Mouse (Mus musculus) midbrain, embryonic 16.5 days (tissue): ENCODE data around the gene Bysl. TPM values are rescaled to one million over a fixed set of nuclear protein-coding genes. Genes with fewer than 3 reads are reported as not detected.

Experiments
- polyA plus RNA-seq: library from polyadenylated mRNA; unstranded; fragments of >200 nt; fragmentation: Nextera tagmentation; extraction: Ambion mirVana; gene quantifications from 2 replicates; pipeline ENCODE4 v1.2.1, GENCODE M21; 2015

Gene Bysl
- polyA plus RNA-seq, 1 experiment from 2014 or later, result 40.7 TPM

Other genes with a start within 250 kb of the Bysl start
- 63.6 and 67.6 TPM in 2 replicates for gene Mrps10, start 242.6 kb downstream of the Bysl start, polyA plus RNA-seq
- 0.33 and 0.37 TPM in 2 replicates for gene Guca1b, start 226.1 kb downstream of the Bysl start, polyA plus RNA-seq
- gene Guca1a, start 210.9 kb downstream of the Bysl start, polyA plus RNA-seq, result 0.29 and 0.50 TPM in 2 replicates
- 0.09 and 0.17 TPM in 2 replicates for gene AI661453, start 174.9 kb downstream of the Bysl start, polyA plus RNA-seq
- gene 1700001C19Rik, start 174.1 kb downstream of the Bysl start, polyA plus RNA-seq, result 0.46 and 0.50 TPM in 2 replicates
- gene Taf8, start 109.2 kb downstream of the Bysl start, polyA plus RNA-seq, result 19.8 and 20.8 TPM in 2 replicates
- gene Ccnd3, start 106.4 kb downstream of the Bysl start, polyA plus RNA-seq, result 58.4 and 61.4 TPM in 2 replicates
- 47.0 and 47.7 TPM in 2 replicates for gene Med20, start 90 bp upstream of the Bysl start, polyA plus RNA-seq
- 1.3 and 2.0 TPM in 2 replicates for gene Gm20517, start 97 bp upstream of the Bysl start, polyA plus RNA-seq
- gene Usp49, start 19.2 kb upstream of the Bysl start, polyA plus RNA-seq, result 5.3 and 7.3 TPM in 2 replicates
- 252 and 268 TPM in 2 replicates for gene Tomm6, start 76.9 kb upstream of the Bysl start, polyA plus RNA-seq
- 46.0 and 54.1 TPM in 2 replicates for gene Frs3, start 77.5 kb upstream of the Bysl start, polyA plus RNA-seq
- 0.88 and 0.92 TPM in 2 replicates for gene Gm21981, start 83.0 kb upstream of the Bysl start, polyA plus RNA-seq
- gene Prickle4, start 83.2 kb upstream of the Bysl start, polyA plus RNA-seq, result 0.77 and 2.4 TPM in 2 replicates
- 0.13 TPM in 1 of 2 replicates, not detected in the other for gene Pgc, start 115.3 kb upstream of the Bysl start, polyA plus RNA-seq
- gene Tfeb, start 125.5 kb upstream of the Bysl start, polyA plus RNA-seq, result 2.9 and 3.0 TPM in 2 replicates
- 2.4 and 2.9 TPM in 2 replicates for gene Mdfi, start 223.2 kb upstream of the Bysl start, polyA plus RNA-seq